Mouse (Mus musculus) layer of hippocampus, adult 6 months (tissue): ENCODE results near the gene Skida1. TPM values are rescaled to one million over a fixed set of nuclear protein-coding genes. Genes with fewer than 3 reads are reported as not detected.
A peak's percentile ranks its signal among the peaks of the same experiment; 100 is the strongest.

Experiments used
- long read RNA-seq, 2 experiments: library from polyadenylated mRNA; unstranded; transcript quantifications; one replicate each; pipeline ENCODE4 v2.0.0; 2019 to 2020
- microRNA-seq: library from miRNA; unstranded; fragments of <30 nt; microRNA quantifications from one replicate; pipeline ENCODE4 v1.2.0, GENCODE M21; 2020
- polyA plus RNA-seq: library from polyadenylated mRNA; unstranded; fragments of <200 nt; fragmentation: Nextera tagmentation; gene quantifications from 2 replicates; pipeline ENCODE4 v1.2.3, GENCODE M21; 2021

Skida1 gene
- 2.3 and 2.9 TPM in 2 replicates for polyA plus RNA-seq
- long read RNA-seq, experiment 1, partial matches to known transcripts, result 0 of 4 reads
- long read RNA-seq, experiment 1, other reads (novel, unspliced or antisense), result 4 of 4 reads
- long read RNA-seq, experiment 2, partial matches to known transcripts, result 1 of 8 reads
- long read RNA-seq, experiment 2, other reads (novel, unspliced or antisense), result 4 of 8 reads

DNA sequence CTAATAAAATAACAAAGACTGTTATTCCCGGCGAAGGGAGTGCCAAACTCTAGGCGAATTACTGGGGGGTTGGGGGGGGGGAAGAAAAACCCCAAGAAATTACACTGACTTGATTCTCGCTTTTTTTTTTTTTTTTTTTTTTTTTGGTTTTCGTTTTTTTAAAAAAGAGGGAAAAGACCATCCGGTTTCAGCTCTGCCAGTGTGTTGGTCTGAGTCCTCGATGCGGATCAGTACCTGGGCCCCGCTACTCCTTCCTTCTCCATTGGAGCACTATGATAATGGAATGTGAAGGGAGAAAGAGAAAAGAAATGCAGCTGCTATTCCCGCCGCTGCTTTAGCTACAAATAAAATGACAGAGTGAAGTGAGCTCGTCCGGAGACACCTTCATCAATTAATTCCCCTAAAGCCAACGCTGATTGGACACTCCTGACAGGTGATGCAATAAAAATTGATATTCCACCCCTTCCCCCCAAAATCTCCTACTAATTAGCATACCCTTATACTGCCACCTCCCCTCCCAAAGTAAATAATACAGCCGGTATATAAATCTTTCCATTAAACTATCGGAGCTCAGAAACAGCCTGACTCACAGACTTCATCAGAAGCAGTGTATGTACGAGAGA is at the start of gene Skida1:
Gene Skida1 (minus strand): TSS at position 599 of the 623 bp plus-strand sequence.

DNA sequence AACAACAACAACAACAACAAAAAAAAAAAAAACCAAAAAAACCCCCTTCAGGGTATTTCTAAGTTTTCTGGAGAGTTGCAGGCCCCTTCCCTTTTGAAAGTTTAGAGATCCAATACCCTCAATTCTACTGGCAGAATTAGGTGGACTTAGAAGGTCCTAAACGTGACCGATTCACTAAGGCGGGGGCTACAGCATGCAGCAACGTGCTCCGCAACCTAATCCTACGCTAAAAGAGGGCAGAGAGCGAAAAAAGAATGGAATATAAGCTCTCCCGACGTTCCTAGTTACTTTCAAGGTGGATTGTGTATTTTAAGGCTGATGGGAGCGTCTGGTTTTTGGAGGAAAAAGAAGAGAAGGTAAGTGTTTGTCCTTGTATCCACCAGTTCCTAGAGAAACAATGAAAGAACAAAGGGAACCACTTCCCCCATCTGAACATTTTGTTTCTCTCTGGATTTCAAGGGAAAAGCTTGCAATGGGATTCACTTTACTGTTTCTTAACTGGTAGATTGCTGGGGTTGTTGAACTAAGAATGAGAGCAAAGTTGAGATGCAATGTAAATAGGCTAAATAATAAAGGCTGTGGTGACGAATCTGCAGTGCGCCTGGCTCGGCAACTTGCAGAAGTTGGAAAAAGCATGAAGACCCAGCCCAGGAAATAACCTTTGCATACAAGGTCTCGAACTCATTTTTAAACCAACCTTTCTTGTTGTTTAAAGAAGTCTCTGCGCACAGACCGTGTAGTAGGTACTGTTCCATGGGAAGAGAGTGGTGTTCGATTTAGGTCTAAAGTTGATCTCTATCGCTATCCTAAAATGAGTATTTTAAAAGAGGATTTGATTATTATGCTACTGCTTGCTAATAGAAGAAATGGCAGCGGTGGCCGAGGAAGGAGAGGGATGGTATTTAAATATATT is 6.4 kb upstream of the Skida1 start, which contains the start of gene Mllt10:
Gene Mllt10 (plus strand): TSS at position 222 of the 913 bp plus-strand sequence.

DNA sequence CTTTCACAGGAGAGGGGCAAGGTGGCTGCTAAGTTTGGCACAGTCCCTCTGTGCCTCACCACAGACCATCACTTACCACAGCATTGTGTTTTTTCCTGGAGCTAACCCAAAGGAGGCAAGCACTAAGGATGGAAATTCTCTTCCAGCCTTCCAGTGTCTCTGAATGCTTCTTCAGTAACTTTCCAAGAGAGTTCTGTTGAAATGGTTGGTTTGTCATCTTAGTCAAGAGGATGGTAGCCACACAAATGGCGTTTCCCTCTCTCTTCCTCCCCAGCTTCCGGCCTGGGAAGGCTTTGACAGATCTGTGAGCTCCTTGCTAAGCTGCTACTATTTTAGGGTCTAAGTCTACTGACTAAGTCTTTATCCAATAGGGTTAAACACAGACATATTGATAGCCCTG is 11.4 kb downstream of the Skida1 start, which contains the start of gene A930004D18Rik:
Gene A930004D18Rik (minus strand): TSS at position 247 of the 400 bp plus-strand sequence.

DNA sequence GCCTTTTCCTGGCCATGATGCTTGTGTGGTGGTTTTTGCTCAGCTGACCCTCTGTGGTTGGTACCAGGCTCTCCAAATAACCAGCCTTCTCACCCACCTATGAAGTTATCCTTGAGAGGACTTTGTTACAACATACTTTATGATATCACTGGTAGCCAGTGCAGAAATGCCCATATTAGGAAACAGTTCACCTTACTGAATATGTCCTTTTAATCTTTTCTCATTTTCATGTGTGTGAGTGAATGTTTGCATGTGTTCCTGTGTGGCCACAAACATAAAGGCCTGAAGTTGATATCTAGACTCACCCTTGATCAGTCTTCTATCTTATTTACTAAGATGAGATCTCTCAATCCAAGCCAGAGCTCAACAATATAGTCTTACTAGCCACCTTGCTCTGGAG is 52.0 kb downstream of the Skida1 start, which contains the start of gene H2al2a:
Gene H2al2a (minus strand): TSS at position 101 of the 400 bp plus-strand sequence.

Small RNA genes lying within 50 kb of the gene (microRNA-seq; reads per million reads assigned to microRNA genes)
- gene Mir7655, result 2.1 reads per million, percentile 3 among the genes with 10 or more reads in this experiment

Other genes starting within 250 kb of the Skida1 start
- gene H2al2a, start 52.1 kb downstream of the Skida1 start, polyA plus RNA-seq, result not detected in 2 replicates
- gene A930004D18Rik, start 11.3 kb downstream of the Skida1 start, polyA plus RNA-seq, result 4.2 and 4.8 TPM in 2 replicates
- 9.0 and 10.2 TPM in 2 replicates for gene Mllt10, start 6.2 kb upstream of the Skida1 start, polyA plus RNA-seq